Mouse (Mus musculus) natural killer cell, adult 2 months (primary cell): ENCODE results near the gene Elavl1.
"Not testable (repeated sequence)": the region's sequence is repeated elsewhere in the genome, so short reads cannot be mapped to it uniquely, and the experiment has no call there.

Experiments
- DNase-seq, 2 experiments: peaks; one replicate each; pipeline ENCODE4 v3.0.0; 2022; ENCODE audit warnings: low spot score in 2 of 2

Elavl1 gene

DNA sequence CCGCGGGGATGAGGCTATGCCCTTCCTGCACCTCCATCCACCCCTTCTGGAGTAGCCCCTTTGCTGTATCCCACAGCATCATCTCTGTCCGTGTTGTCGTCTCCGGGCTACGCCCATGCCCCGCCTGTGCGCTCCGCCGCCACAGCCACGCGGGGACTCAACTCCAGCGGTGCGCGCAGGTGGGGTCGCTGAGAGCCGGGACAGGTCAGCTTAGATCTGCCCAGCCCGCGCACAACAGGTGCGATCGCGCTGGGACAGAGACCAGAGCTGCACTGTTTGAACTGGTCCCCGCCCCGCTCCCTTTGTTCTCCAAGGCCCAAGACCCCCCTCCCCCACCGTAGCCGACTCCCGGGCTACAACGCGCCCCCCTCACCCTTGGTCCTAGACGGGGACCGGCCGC lies 66.5 kb downstream of the Elavl1 start:
- DNase-seq, result peak; percentile 2 to 11

DNA sequence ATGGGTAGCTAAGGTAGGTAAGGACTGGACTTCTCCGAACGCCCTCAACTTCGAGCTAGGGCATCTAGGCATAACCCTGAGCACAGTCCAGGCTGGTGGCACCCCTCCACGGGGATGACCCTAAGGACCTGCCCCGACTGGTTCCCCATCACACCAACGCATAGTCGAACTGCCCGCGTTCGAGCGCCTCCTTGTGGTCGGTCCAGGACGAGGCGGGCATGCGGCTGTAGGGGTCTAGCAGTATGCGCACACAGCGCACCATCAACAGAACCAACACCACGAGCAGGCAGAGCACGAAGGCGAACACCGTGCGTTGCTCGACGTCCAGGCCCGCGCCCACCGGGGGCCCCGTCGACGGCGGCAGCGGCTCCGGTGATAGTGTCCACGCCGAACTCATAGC lies 67.0 kb downstream of the Elavl1 start:
- DNase-seq, result peak; percentile 74 to 84

DNA sequence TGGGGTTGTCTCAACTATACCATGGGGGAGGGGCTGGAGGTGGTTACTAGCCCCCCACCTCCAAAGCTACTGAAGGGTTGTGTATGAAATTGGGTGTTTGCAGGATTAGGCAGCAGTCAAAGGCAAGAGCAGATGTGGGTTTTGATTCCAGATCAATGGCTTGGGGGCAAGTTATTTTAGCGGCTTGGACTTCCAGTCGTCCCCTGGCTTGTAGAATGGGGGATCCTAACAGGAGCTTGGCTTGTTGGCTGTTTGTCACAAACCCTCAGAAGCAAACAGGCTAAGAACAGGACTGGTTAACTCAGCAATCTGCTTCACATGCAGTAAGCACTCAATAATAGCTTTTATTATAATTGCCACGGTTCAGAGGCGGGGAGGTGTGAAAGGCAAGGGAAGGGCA lies 67.9 kb downstream of the Elavl1 start:
- no peak for DNase-seq

DNA sequence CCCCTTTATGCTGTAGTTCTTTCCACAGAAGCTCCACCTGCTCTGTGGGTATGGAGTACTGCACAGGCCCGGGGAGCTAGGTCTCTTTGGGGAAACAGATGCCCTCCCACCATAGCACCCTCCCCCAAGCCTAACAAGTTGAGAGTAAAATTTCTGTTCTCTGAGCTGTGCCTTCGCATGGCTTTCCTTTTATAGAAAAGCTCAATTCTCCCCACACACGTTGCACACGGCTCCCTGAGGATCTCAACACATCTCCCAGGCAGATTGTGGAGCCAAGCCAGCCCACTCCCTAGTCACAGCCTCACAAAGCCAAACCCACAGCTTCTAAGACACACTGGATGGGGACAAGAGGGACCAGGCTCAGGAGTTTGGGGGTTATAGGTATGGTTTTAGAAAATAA lies 68.3 kb downstream of the Elavl1 start:
- DNase-seq, result no peak

DNA sequence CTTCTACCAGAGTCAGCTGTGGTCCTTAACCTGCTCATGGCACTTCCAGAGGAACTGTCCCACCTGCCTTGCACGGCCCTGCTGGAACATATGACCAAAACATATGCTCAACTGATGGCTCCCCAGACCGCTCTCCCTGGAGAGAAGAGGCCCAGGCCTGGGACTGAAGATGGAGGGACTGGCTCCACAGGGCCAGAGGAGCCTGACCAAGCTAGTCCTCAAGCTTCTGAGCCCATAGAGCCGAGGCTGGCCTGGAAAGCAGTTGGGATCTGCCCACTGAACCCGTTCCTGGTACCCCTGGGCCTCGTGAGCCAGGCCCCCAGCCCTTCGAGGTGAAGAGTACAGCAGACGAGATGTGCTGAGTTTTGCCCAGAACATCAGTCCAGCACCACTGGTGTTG lies 69.7 kb downstream of the Elavl1 start:
- not testable (repeated sequence) for DNase-seq

- no peak for DNase-seq
Observed at GRCm38 (mm10) chr8:4254001-4254400, 71.2 kb downstream of the Elavl1 start.

GRCm38 (mm10) chr8:4252934-4253841 lies 72.0 kb downstream of the Elavl1 start, which contains the start of gene Snapc2:
Gene Snapc2 (plus strand): TSS chr8:4253080.
- DNase-seq, result peak; percentile 92 to 94

DNA sequence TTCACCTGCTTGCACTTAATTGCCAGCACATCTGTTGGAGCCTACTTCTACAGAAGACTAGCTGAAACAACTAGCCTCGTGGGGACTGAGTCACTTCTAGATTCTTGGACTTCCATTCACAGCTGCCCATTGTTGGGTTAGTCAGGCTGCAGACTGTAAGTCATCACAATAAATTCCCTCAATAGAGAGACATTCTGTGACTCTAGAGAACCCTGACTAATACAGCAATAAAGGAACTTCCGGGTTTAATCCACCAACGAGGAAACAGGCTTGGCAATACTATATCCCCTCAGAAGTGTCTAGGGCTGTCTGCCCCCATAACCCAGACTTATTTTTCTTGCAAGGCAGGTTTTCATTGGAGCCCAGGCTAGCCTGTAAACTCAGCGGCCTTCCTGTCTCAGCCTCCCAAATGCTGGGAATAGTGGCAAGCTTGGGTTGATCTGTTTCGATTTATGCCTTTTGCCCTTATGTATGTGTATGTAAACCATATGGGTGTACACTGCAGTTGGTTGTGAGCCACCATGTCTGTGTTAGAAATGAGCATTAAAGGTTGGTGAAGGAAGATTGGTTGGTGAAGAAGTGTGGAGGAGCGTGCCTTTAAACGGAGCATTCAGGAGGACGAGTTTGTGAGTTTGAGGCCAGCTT lies 73.0 kb downstream of the Elavl1 start:
- DNase-seq, result no peak

DNA sequence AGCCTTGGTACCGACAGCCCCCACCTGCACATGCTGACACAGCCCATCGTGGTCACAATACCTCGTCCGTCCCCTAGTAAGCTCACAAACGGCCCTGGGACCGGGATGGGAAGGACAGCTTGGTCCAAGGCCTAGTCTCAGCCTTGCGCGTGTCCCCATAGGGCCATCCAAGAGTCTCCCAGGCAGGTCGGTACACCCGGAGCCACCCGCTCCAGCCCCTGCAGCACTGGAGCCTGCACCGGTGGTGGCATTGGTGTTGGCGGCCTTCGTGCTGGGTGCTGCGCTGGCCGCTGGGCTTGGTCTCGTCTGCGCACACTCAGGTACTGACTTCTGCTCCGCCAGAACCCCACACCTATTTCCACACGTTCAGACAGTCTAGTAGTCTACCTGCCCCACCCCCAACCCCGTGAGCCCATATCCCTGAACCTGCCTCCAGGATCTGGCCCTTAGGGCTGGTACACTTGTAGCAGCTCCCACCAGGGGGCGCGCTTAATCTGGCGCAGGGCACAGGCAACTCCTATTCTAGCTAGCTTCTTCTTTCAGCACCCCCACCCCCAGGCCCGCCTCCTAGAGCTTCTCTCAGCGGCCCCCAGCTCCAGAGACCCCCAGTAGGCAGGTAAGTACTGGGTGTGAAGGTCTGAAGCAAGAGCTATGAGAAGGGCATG lies 74.8 kb downstream of the Elavl1 start:
- DNase-seq, result peak; percentile 72 to 85

- peak in 1 of 2 experiments; percentile 2 for DNase-seq
Observed at GRCm38 (mm10) chr8:4249213-4249612, 76.0 kb downstream of the Elavl1 start.

DNA sequence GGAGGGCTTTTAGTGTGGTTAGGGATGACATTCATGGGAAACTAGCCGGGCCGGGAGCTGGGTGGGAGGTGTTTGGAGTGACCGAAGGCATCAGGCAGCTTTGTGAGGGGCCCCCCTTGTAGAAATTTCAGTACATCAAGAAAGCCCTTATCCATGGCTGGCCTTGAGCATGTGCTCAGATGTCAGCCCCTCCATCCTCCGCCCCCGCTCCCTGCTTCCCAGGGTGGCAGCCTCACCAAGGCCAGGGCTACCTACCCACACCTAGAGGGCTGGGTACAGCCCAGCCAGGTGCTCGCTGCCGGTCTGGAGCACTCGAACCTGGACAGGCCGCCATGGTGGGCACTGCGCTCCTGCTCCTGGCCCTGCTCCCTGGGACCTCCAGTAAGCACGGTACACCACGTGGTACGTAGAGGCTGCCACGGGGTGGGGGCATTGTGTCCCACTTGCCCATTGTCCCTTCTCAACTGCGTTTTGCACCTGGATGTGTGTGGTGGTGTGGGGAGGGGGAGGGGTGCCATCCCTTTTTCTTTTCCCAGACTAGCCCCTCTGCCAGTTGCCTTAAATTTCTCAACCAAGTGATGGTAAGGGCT lies 77.2 kb downstream of the Elavl1 start, which contains the start of gene Tgfbr3l:
TSS of gene Tgfbr3l (plus strand) at position 264 of the 590 bp plus-strand sequence.
- no peak for DNase-seq

- no peak for DNase-seq
Observed at GRCm38 (mm10) chr8:4247241-4247640, 78.0 kb downstream of the Elavl1 start.

DNA sequence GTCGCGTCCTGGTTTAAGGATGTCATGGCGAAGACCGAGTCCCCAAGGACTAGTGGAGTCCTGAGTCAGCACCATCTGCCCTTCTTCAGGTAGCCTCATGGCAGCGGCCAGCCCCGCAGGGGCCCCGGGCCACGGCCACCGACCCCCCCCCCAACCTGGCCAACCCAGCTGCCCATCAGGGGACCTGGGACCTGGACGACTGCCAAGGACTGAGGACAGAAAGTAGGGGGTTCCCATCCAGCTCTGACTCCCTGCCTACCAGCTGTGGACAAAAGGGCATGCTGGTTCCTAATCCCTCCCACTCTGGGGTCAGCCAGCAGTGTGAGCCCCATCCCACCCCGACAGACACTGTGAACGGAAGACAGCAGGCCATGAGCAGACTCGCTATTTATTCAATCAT lies 79.5 kb downstream of the Elavl1 start:
- DNase-seq, result no peak

DNA sequence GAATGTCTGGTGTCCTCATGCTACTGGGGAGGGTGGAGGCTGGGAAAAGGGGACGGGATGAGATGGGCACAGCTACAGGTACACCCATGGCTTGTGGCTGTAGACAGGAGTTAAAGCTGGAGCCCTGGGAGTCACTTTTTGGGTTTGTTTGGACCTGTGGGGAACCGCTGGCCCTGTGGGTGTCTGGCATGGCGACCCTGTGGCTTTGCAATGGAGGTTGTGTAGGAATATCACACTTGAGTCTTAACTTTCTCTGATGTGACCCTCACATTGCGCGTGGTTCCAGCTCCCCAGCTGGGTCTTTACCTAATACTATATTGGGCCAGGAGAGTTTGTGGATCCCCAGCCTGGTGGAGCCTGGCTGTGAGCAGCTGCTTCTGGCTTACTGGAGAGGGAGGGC lies 80.2 kb downstream of the Elavl1 start:
- no peak for DNase-seq

- no peak for DNase-seq
Observed at GRCm38 (mm10) chr8:4239193-4239890, 85.9 kb downstream of the Elavl1 start.

- DNase-seq, result peak; percentile 99 to 100
Observed at GRCm38 (mm10) chr8:4238434-4239192, 86.6 kb downstream of the Elavl1 start, which contains the start of the genes Map2k7 and Gm49320. Gene Map2k7 (plus strand): TSS chr8:4238740. Gene Gm49320 (plus strand): TSS chr8:4238865.

GRCm38 (mm10) chr8:4237814-4238433 lies 87.3 kb downstream of the Elavl1 start:
- DNase-seq, result no peak
